Mouse (Mus musculus): ENCODE measurements at regions not wholly inside any gene's neighbourhood (a gene's known extent, or its start where the extent isn't known, plus 50 kb on each side); places are given as distances from the start of the nearest gene placed in this dataset.

- WGBS, result 67% methylated on average over 9 of the region's 9 CpGs
- H3K9me3 ChIP-seq (ENCODE audit: control insufficient read depth, low read length), result no peaks in the 10 kb centered on the region
- no peak overlapping the region for H3K4me2 ChIP-seq (ENCODE audit: low read length)
- H3K4me1 ChIP-seq (ENCODE audit: control insufficient read depth, insufficient read depth, low read depth, low read length), result peaks cover 13% of the 10 kb centered on the region
- no peaks in the 10 kb centered on the region for H3K36me3 ChIP-seq (ENCODE audit: control insufficient read depth, insufficient read depth, low read length)
- no peak overlapping the region for H3K9ac ChIP-seq (ENCODE audit: low read depth, low read length)
- no peak overlapping the region for H3K27ac ChIP-seq (ENCODE audit: low read depth, low read length)
- ATAC-seq, result no peak
- H3K27me3 ChIP-seq (replicated peaks; ENCODE audit: control insufficient read depth, insufficient read depth, low read length), result no peaks in the 10 kb centered on the region
- H3K4me3 ChIP-seq (ENCODE audit: low read length), result no peak overlapping the region
Measured at GRCm38 (mm10) chr8:126673038-126673740, 79.4 kb upstream of the Irf2bp2 start.

DNA sequence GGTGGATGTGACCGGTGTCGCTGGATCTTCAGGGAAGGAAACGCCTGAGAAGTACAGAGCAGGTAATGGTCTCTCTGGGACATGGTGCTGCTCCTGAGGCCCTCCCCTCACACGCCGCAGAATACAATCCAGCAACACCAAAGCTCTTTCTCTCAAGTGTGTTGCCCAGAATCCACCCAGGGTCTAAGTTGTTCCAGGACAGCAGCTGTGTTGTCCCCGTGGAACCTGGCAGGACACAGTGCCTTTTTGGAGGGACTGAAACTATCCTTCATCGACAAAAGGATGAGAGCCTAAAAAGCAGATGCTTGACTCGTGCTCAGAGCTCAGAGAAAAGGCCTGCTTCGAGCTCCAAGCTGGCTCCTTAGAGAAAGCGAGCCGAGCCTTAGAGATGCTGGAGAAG is 77.8 kb upstream of the Irf2bp2 start:
- no peaks in the 10 kb centered on the region for H3K36me3 ChIP-seq (ENCODE audit: control insufficient read depth, insufficient read depth, low read length)
- H3K4me2 ChIP-seq (ENCODE audit: low read length), result no peak overlapping the region
- H3K4me1 ChIP-seq (ENCODE audit: control insufficient read depth, insufficient read depth, low read depth, low read length), result peaks cover 22% of the 10 kb centered on the region
- no peak overlapping the region for H3K27ac ChIP-seq (ENCODE audit: low read depth, low read length)
- no peaks in the 10 kb centered on the region for H3K9me3 ChIP-seq (ENCODE audit: control insufficient read depth, low read length)
- H3K27me3 ChIP-seq (replicated peaks; ENCODE audit: control insufficient read depth, insufficient read depth, low read length), result no peaks in the 10 kb centered on the region
- 96% methylated on average over 11 of the region's 11 CpGs for WGBS
- no peak overlapping the region for H3K9ac ChIP-seq (ENCODE audit: low read depth, low read length)
- no peak for ATAC-seq
- no peak overlapping the region for H3K4me3 ChIP-seq (ENCODE audit: low read length)

DNA sequence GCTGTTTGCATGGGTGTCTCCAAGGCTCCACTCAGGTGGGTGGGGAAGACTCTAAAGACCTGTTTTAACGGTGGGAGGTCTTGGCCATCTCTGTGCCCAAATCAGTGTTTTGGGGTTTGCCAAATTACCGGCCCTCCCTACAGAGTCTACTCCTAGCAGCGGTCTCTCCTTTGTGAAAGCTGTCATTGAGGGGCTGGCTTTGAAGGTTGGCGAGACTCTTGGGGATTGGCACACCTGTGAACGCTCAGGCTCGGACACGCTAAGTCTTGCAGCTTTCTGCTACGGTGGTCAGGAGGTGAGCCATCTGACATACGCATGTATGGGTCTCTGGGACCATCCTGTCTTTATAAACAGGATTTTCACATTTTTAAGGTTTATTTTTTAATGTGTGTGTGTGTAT is 76.1 kb upstream of the Irf2bp2 start:
- H3K4me2 ChIP-seq (ENCODE audit: low read length), result no peak overlapping the region
- H3K36me3 ChIP-seq (ENCODE audit: control insufficient read depth, insufficient read depth, low read length), result no peaks in the 10 kb centered on the region
- H3K27me3 ChIP-seq (replicated peaks; ENCODE audit: control insufficient read depth, insufficient read depth, low read length), result no peaks in the 10 kb centered on the region
- no peak overlapping the region for H3K4me3 ChIP-seq (ENCODE audit: low read length)
- 89% methylated on average over 9 of the region's 9 CpGs for WGBS
- H3K27ac ChIP-seq (ENCODE audit: low read depth, low read length), result no peak overlapping the region
- no peak overlapping the region for H3K9ac ChIP-seq (ENCODE audit: low read depth, low read length)
- H3K4me1 ChIP-seq (ENCODE audit: control insufficient read depth, insufficient read depth, low read depth, low read length), result peaks cover 38% of the 10 kb centered on the region
- no peaks in the 10 kb centered on the region for H3K9me3 ChIP-seq (ENCODE audit: control insufficient read depth, low read length)
- no peak for ATAC-seq

- H3K36me3 ChIP-seq (ENCODE audit: control insufficient read depth, insufficient read depth, low read length), result no peaks in the 10 kb centered on the region
- peaks cover 45% of the 10 kb centered on the region for H3K4me1 ChIP-seq (ENCODE audit: control insufficient read depth, insufficient read depth, low read depth, low read length)
- H3K27me3 ChIP-seq (replicated peaks; ENCODE audit: control insufficient read depth, insufficient read depth, low read length), result no peaks in the 10 kb centered on the region
- no peak overlapping the region for H3K9ac ChIP-seq (ENCODE audit: low read depth, low read length)
- no peak for ATAC-seq
- H3K4me2 ChIP-seq (ENCODE audit: low read length), result no peak overlapping the region
- H3K27ac ChIP-seq (ENCODE audit: low read depth, low read length), result no peak overlapping the region
- H3K4me3 ChIP-seq (ENCODE audit: low read length), result no peak overlapping the region
- no peaks in the 10 kb centered on the region for H3K9me3 ChIP-seq (ENCODE audit: control insufficient read depth, low read length)
- WGBS, result 71% methylated on average over 6 of the region's 6 CpGs
Measured at GRCm38 (mm10) chr8:126669154-126669553, 75.4 kb upstream of the Irf2bp2 start.

DNA sequence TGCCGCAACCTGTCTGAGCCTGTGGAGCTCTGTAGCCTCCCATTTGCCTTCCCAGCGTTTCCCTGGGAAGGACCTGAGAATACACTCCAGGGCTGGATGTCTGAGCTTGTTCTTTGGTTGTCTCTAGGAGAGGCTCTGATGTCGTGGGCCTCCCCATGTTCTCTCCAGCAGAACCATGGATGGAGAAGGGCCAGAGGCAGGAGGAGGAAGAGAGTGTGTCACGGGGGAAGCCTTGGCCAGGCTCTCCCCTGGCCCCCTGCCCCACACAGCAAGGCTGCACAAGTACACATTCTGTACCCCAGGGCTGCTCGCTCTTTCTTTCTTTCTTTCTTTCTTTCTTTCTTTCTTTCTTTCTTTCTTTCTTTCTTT is 74.9 kb upstream of the Irf2bp2 start:
- Histone ChIP-seq H3K9ac (ENCODE audit: low read depth, low read length) (no peak overlapping the region), H3K4me1 (ENCODE audit: control insufficient read depth, insufficient read depth, low read depth, low read length) (peaks cover 50% of the 10 kb centered on the region), H3K4me3 (ENCODE audit: low read length) (no peak overlapping the region), H3K36me3 (ENCODE audit: control insufficient read depth, insufficient read depth, low read length) (no peaks in the 10 kb centered on the region), H3K27ac (ENCODE audit: low read depth, low read length) (peak overlapping the region; percentile 95), H3K9me3 (ENCODE audit: control insufficient read depth, low read length) (no peaks in the 10 kb centered on the region), H3K27me3 (replicated peaks; ENCODE audit: control insufficient read depth, insufficient read depth, low read length) (no peaks in the 10 kb centered on the region), H3K4me2 (ENCODE audit: low read length) (no peak overlapping the region)
- WGBS, result 67% methylated on average over 5 of the region's 5 CpGs
- ATAC-seq, result no peak

DNA sequence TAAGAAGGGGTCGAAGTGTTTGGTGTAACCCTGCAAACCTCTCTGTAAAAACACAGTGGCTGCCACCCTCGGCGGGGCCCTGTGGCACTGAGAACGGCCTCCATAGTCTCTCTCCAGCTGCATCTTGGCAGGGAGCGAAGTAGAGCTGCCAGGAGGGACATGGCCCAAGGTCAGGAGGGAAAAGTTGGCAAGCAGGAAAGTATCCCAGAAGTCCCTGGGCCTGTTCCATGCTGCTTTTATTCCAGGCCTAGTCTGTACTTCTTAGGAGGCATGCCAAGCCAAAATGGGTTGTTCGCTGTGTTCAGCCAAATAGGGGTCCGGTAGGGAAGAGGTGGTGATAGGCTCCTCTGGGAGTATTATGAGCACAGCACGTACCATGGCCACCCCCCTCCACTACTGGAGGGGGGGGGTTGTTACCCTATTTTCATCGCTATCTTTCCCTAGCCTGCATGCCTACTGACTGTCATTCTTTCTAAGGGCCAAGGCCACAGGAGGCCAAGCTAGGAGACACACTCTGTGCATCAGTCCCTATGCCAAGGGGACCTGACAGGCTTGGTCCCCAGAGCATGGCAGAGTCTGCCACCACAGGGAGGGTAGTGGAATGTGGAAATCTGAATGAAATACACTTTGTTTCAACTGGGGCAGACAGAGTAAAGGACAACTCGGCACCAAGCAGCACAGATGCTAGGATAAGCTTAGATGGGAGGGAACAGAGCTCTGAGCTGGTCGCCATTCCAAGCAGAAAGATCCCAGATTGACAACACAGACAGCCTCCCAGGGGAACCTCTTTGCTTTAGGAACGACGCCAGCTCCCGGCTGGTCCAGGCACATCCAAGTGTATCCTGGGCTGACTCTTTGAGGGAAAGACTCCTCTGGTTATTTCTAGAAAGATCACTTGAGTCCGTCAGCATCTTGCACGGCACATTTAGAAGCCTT is 74.2 kb upstream of the Irf2bp2 start:
- H3K4me1 ChIP-seq (ENCODE audit: control insufficient read depth, insufficient read depth, low read depth, low read length), result peaks cover 57% of the 10 kb centered on the region
- no peak overlapping the region for H3K4me3 ChIP-seq (ENCODE audit: low read length)
- H3K27me3 ChIP-seq (replicated peaks; ENCODE audit: control insufficient read depth, insufficient read depth, low read length), result no peaks in the 10 kb centered on the region
- H3K36me3 ChIP-seq (ENCODE audit: control insufficient read depth, insufficient read depth, low read length), result no peaks in the 10 kb centered on the region
- H3K27ac ChIP-seq (ENCODE audit: low read depth, low read length), result peak overlapping the region; percentile 95
- 28% methylated on average over 16 of the region's 16 CpGs for WGBS
- peak; percentile 71 for ATAC-seq
- 0 out of 2 replicates have a peak overlapping the region, but pooled peaks have one; percentile 37 for H3K9ac ChIP-seq (ENCODE audit: low read depth, low read length)
- no peak overlapping the region for H3K4me2 ChIP-seq (ENCODE audit: low read length)
- no peaks in the 10 kb centered on the region for H3K9me3 ChIP-seq (ENCODE audit: control insufficient read depth, low read length)

GRCm38 (mm10) chr8:126667086-126667720 is 73.4 kb upstream of the Irf2bp2 start:
- Histone ChIP-seq H3K9me3 (ENCODE audit: control insufficient read depth, low read length) (no peaks in the 10 kb centered on the region), H3K9ac (ENCODE audit: low read depth, low read length) (peak overlapping the region; percentile 37), H3K4me3 (ENCODE audit: low read length) (no peak overlapping the region), H3K4me2 (ENCODE audit: low read length) (peak overlapping the region; percentile 41), H3K36me3 (ENCODE audit: control insufficient read depth, insufficient read depth, low read length) (no peaks in the 10 kb centered on the region), H3K4me1 (ENCODE audit: control insufficient read depth, insufficient read depth, low read depth, low read length) (peaks cover 65% of the 10 kb centered on the region), H3K27ac (ENCODE audit: low read depth, low read length) (peak overlapping the region; percentile 95), H3K27me3 (replicated peaks; ENCODE audit: control insufficient read depth, insufficient read depth, low read length) (no peaks in the 10 kb centered on the region)
- peak; percentile 10 for ATAC-seq
- WGBS, result 33% methylated on average over 12 of the region's 12 CpGs

- H3K36me3 ChIP-seq (ENCODE audit: control insufficient read depth, insufficient read depth, low read length), result no peaks in the 10 kb centered on the region
- under 1% methylated on average over 15 of the region's 15 CpGs for WGBS
- H3K27me3 ChIP-seq (replicated peaks; ENCODE audit: control insufficient read depth, insufficient read depth, low read length), result no peaks in the 10 kb centered on the region
- H3K4me3 ChIP-seq (ENCODE audit: low read length), result no peak overlapping the region
- peak overlapping the region; percentile 95 for H3K27ac ChIP-seq (ENCODE audit: low read depth, low read length)
- H3K4me1 ChIP-seq (ENCODE audit: control insufficient read depth, insufficient read depth, low read depth, low read length), result peaks cover 71% of the 10 kb centered on the region
- peak overlapping the region; percentile 41 for H3K4me2 ChIP-seq (ENCODE audit: low read length)
- peak overlapping the region; percentile 37 for H3K9ac ChIP-seq (ENCODE audit: low read depth, low read length)
- no peaks in the 10 kb centered on the region for H3K9me3 ChIP-seq (ENCODE audit: control insufficient read depth, low read length)
- ATAC-seq, result peak; percentile 86
Measured at GRCm38 (mm10) chr8:126666327-126667085, 72.7 kb upstream of the Irf2bp2 start.

Measured in hindbrain, embryonic 16.5 days (tissue).